Mouse (Mus musculus) MEL (cell line): Measurements from ENCODE around the gene Rest. TPM values are rescaled to one million over a fixed set of nuclear protein-coding genes. Genes with fewer than 3 reads are reported as not detected.

ENCODE experiments used
- DNase-seq: peaks from one replicate; pipeline ENCODE4 v3.0.0; 2011; ENCODE audit warnings: low read depth, low spot score
- H3K27ac ChIP-seq: 2 replicates; pipeline ENCODE4 v1.5.1; 2012; ENCODE audit warnings: low read depth, mild to moderate bottlenecking, control low read depth, low read length, moderate library complexity; ENCODE audit not compliant: control insufficient read depth
- H3K27me3 ChIP-seq, 2 experiments: fragments of 150-350 bp in 1 of 2; sonication (generic) in 1 of 2; 2 replicates each; pipeline ENCODE4 v1.6.1; 2012; ENCODE audit warnings: low read length in 2 of 2, mild to moderate bottlenecking in 2 of 2, improper control_type of control experiment in 1 of 2, moderate library complexity in 1 of 2; ENCODE audit not compliant: insufficient read depth in 2 of 2, control insufficient read depth in 1 of 2
- H3K36me3 ChIP-seq, 2 experiments: 2 replicates each; pipeline ENCODE4 v1.6.1; 2012 to 2014; ENCODE audit warnings: low read length in 2 of 2, improper control_type of control experiment in 1 of 2, inconsistent platforms in 1 of 2, mild to moderate bottlenecking in 1 of 2; ENCODE audit not compliant: insufficient read depth in 2 of 2, control insufficient read depth in 1 of 2
- H3K4me1 ChIP-seq, 2 experiments: fragments of 150-350 bp in 1 of 2; sonication (generic) in 1 of 2; 2 replicates each; pipeline ENCODE4 v1.6.1; 2012; ENCODE audit warnings: low read length in 2 of 2, improper control_type of control experiment in 1 of 2, mild to moderate bottlenecking in 1 of 2; ENCODE audit not compliant: insufficient read depth in 2 of 2, control insufficient read depth in 1 of 2
- H3K4me3 ChIP-seq, 2 experiments: fragments of 150-350 bp in 1 of 2; sonication (generic) in 1 of 2; 2 replicates each; pipeline ENCODE4 v1.5.1; 2012; ENCODE audit warnings: low read depth in 2 of 2, low read length in 2 of 2, mild to moderate bottlenecking in 2 of 2, moderate library complexity in 2 of 2, control low read depth in 1 of 2, improper control_type of control experiment in 1 of 2; ENCODE audit not compliant: control insufficient read depth in 1 of 2, insufficient read depth in 1 of 2
- H3K79me2 ChIP-seq: 2 replicates; pipeline ENCODE4 v1.6.1; 2012; ENCODE audit warnings: mild to moderate bottlenecking, low read length, moderate library complexity; ENCODE audit not compliant: control insufficient read depth, poor library complexity, insufficient read depth
- H3K9ac ChIP-seq: 2 replicates; pipeline ENCODE4 v1.6.1; 2012; ENCODE audit warnings: low read depth, mild to moderate bottlenecking, control low read depth, low read length, moderate library complexity; ENCODE audit not compliant: control insufficient read depth, poor library complexity, severe bottlenecking
- H3K9me3 ChIP-seq: fragments of 150-350 bp; sonication (generic); replicated peaks from 2 replicates; pipeline ENCODE4 v1.6.1; 2012; ENCODE audit warnings: mild to moderate bottlenecking, low read length, improper control_type of control experiment, moderate library complexity; ENCODE audit not compliant: insufficient read depth
- CHD1 ChIP-seq: IDR thresholded peaks from 2 replicates; pipeline ENCODE4 v1.6.1; 2012; ENCODE audit warnings: low read depth, mild to moderate bottlenecking, inconsistent platforms, low read length, improper control_type of control experiment
- CHD2 ChIP-seq: IDR thresholded peaks from 2 replicates; pipeline ENCODE4 v1.6.1; 2011; ENCODE audit warnings: low read length, improper control_type of control experiment
- CTCF ChIP-seq, 3 experiments: IDR thresholded peaks in 2 of 3; conservative IDR thresholded peaks in 1 of 3; 2 replicates each; pipeline ENCODE4 v1.5.1; 2011 to 2012; ENCODE audit warnings: low read length in 3 of 3, low read depth in 2 of 3, mild to moderate bottlenecking in 2 of 3, improper control_type of control experiment in 1 of 3, inconsistent platforms in 1 of 3, mixed read lengths in 1 of 3, moderate library complexity in 1 of 3; ENCODE audit not compliant: control insufficient read depth in 1 of 3, insufficient read depth in 1 of 3, poor library complexity in 1 of 3, severe bottlenecking in 1 of 3
- ELF1 ChIP-seq: IDR thresholded peaks from 2 replicates; pipeline ENCODE4 v1.6.1; 2014; ENCODE audit warnings: low read depth, mild to moderate bottlenecking, inconsistent platforms, low read length, improper control_type of control experiment, moderate library complexity
- EP300 ChIP-seq, 2 experiments: IDR thresholded peaks; 2 replicates each; pipeline ENCODE4 v1.6.1; 2011; ENCODE audit warnings: improper control_type of control experiment in 2 of 2, low read length in 2 of 2, low read depth in 1 of 2, mild to moderate bottlenecking in 1 of 2
- ETS1 ChIP-seq: IDR thresholded peaks from 2 replicates; pipeline ENCODE4 v1.6.1; 2012; ENCODE audit warnings: low read depth, mild to moderate bottlenecking, inconsistent platforms, low read length, improper control_type of control experiment, moderate library complexity
- GABPA ChIP-seq: IDR thresholded peaks from 2 replicates; pipeline ENCODE4 v1.6.1; 2012; ENCODE audit warnings: low read depth, mild to moderate bottlenecking, inconsistent platforms, low read length, improper control_type of control experiment, moderate library complexity
- GATA1 ChIP-seq: IDR thresholded peaks from 2 replicates; pipeline ENCODE4 v1.6.1; 2011; ENCODE audit warnings: low read depth, low read length, improper control_type of control experiment
- MAFK ChIP-seq: IDR thresholded peaks from 2 replicates; pipeline ENCODE4 v1.6.1; 2011; ENCODE audit warnings: low read depth, mild to moderate bottlenecking, low read length, improper control_type of control experiment, borderline replicate concordance
- MAX ChIP-seq: IDR thresholded peaks from 2 replicates; pipeline ENCODE4 v1.6.1; 2011; ENCODE audit warnings: low read length, improper control_type of control experiment
- MAZ ChIP-seq: IDR thresholded peaks from 2 replicates; pipeline ENCODE4 v1.6.1; 2012; ENCODE audit warnings: low read depth, mild to moderate bottlenecking, inconsistent platforms, low read length, improper control_type of control experiment
- MXI1 ChIP-seq: IDR thresholded peaks from 2 replicates; pipeline ENCODE4 v1.6.1; 2011; ENCODE audit warnings: mild to moderate bottlenecking, low read depth, low read length, improper control_type of control experiment
- NELFE ChIP-seq: IDR thresholded peaks from 2 replicates; pipeline ENCODE4 v1.6.1; 2011; ENCODE audit warnings: low read depth, low read length, improper control_type of control experiment
- POLR2A ChIP-seq, 2 experiments: IDR thresholded peaks; 2 replicates each; pipeline ENCODE4 v1.6.1; 2011 to 2012; ENCODE audit warnings: low read length in 2 of 2, mild to moderate bottlenecking in 2 of 2, control low read depth in 1 of 2, improper control_type of control experiment in 1 of 2, low read depth in 1 of 2, moderate library complexity in 1 of 2; ENCODE audit not compliant: control insufficient read depth in 1 of 2, insufficient read depth in 1 of 2, poor library complexity in 1 of 2
- POLR2AphosphoS5 ChIP-seq: IDR thresholded peaks from 2 replicates; pipeline ENCODE4 v1.6.1; 2012; ENCODE audit warnings: low read depth, borderline replicate concordance, mild to moderate bottlenecking, inconsistent platforms, low read length, moderate library complexity, mixed read lengths
- RCOR1 ChIP-seq: IDR thresholded peaks from 2 replicates; pipeline ENCODE4 v1.6.1; 2012; ENCODE audit warnings: low read depth, mild to moderate bottlenecking, inconsistent platforms, low read length, improper control_type of control experiment
- SIN3A ChIP-seq: IDR thresholded peaks from 2 replicates; pipeline ENCODE4 v1.6.1; 2012; ENCODE audit warnings: low read length, improper control_type of control experiment, inconsistent platforms
- TAL1 ChIP-seq: IDR thresholded peaks from 2 replicates; pipeline ENCODE4 v1.6.1; 2012; ENCODE audit warnings: mild to moderate bottlenecking, inconsistent platforms, low read length, moderate library complexity, mixed read lengths
- TBP ChIP-seq: IDR thresholded peaks from 2 replicates; pipeline ENCODE4 v1.8.0; 2011; ENCODE audit warnings: low read depth, low read length, improper control_type of control experiment
- UBTF ChIP-seq: IDR thresholded peaks from 2 replicates; pipeline ENCODE4 v1.6.1; 2012; ENCODE audit warnings: low read depth, mild to moderate bottlenecking, inconsistent platforms, low read length, improper control_type of control experiment, moderate library complexity, borderline replicate concordance; ENCODE audit not compliant: insufficient read depth
- ZC3H11A ChIP-seq: IDR thresholded peaks from 2 replicates; pipeline ENCODE4 v1.6.1; 2012; ENCODE audit warnings: low read depth, mild to moderate bottlenecking, inconsistent platforms, low read length, improper control_type of control experiment
- ZKSCAN1 ChIP-seq: IDR thresholded peaks from 2 replicates; pipeline ENCODE4 v1.6.1; 2012; ENCODE audit warnings: low read depth, mild to moderate bottlenecking, inconsistent platforms, low read length, improper control_type of control experiment, moderate library complexity
- ZMIZ1 ChIP-seq: IDR thresholded peaks from 2 replicates; pipeline ENCODE4 v1.6.1; 2012; ENCODE audit warnings: low read depth, mild to moderate bottlenecking, inconsistent platforms, low read length, improper control_type of control experiment, moderate library complexity
- ZNF384 ChIP-seq: IDR thresholded peaks from 2 replicates; pipeline ENCODE4 v1.6.1; 2012; ENCODE audit warnings: low read depth, mild to moderate bottlenecking, inconsistent platforms, low read length, improper control_type of control experiment
- polyA plus RNA-seq, 2 experiments: library from polyadenylated mRNA; stranded (reverse) in 1 of 2; unstranded in 1 of 2; fragments of >175 nt in 1 of 2; fragments of >200 nt in 1 of 2; gene quantifications; 2 replicates each; pipeline versions ENCODE4 v1.2.1 to v1.2.4; 2012; ENCODE audit warnings: low replicate concordance in 2 of 2, low read depth in 1 of 2; ENCODE audit not compliant: insufficient read length in 2 of 2, insufficient read depth in 1 of 2, missing spikeins in 1 of 2
- total RNA-seq: library from RNA; depleted of rRNA; stranded (reverse); fragments of 300-350 nt; gene quantifications from 2 replicates; pipeline ENCODE4 v1.2.3, GENCODE M21; 2012

Gene Rest
- total and polyA plus RNA-seq, 3 experiments = 7.4 to 20.6 (median 19.3) TPM

GRCm38 (mm10) chr5:77299486-77299885 is 34.2 kb downstream of the Rest start:
- no peaks in the 10 kb centered on the region for H3K4me1 ChIP-seq
- no peaks in the 10 kb centered on the region for H3K9me3 ChIP-seq
- TF ChIP-seq ETS1 (no peak), CHD2 (no peak), ZC3H11A (no peak), TBP (no peak), TAL1 (no peak), MAZ (no peak), EP300 (IDR thresholded peaks at IDR 0.05; ENCODE audit: low read depth in 1 of 2, low read length in 2 of 2) (no peak), ELF1 (no peak), MXI1 (no peak), MAFK (no peak), GATA1 (no peak), NELFE (no peak), UBTF (no peak), ZKSCAN1 (no peak), POLR2A (IDR thresholded peaks at IDR 0.05; ENCODE audit: control insufficient read depth in 1 of 2, insufficient read depth in 1 of 2, low read depth in 1 of 2, low read length in 2 of 2, poor library complexity in 1 of 2) (no peak), POLR2AphosphoS5 (no peak), CHD1 (no peak)

GRCm38 (mm10) chr5:77301296-77301903 is 36.1 kb downstream of the Rest start:
- Histone ChIP-seq H3K4me3 (no peak overlapping the region), H3K27me3 (no peaks in the 10 kb centered on the region), H3K27ac (no peak overlapping the region), H3K36me3 (peaks cover 5 to 48% of the 10 kb centered on the region in 2 experiments; a peak in 3 of 4 replicates), H3K4me1 (no peaks in the 10 kb centered on the region), H3K9ac (no peak overlapping the region), H3K79me2 (peaks cover 7% of the 10 kb centered on the region; the same call in 1 of the 2 replicates), H3K9me3 (no peaks in the 10 kb centered on the region)
- DNase-seq = no peak
- no peak for TF ChIP-seq SIN3A
- no peak for TF ChIP-seq ZMIZ1
- TF ChIP-seq RCOR1 = no peak
- no peak for TF ChIP-seq CHD2
- no peak for TF ChIP-seq MAX
- no peak for TF ChIP-seq MAFK
- no peak for TF ChIP-seq ELF1
- TF ChIP-seq ZNF384 = no peak
- TF ChIP-seq TBP = no peak
- no peak for TF ChIP-seq CTCF (IDR thresholded peaks at IDR 0.05 in 2 of 3, conservative IDR thresholded peaks at IDR 0.05 in 1 of 3; ENCODE audit: control insufficient read depth in 1 of 3, insufficient read depth in 1 of 3, low read depth in 2 of 3, low read length in 3 of 3, poor library complexity in 1 of 3, severe bottlenecking in 1 of 3)
- no peak for TF ChIP-seq GATA1
- TF ChIP-seq GABPA = no peak

More at GRCm38 (mm10) chr5:77299486-77299885, 34.2 kb downstream of the Rest start:
- no peak for DNase-seq
- Histone ChIP-seq H3K9ac (no peak overlapping the region), H3K4me3 (no peak overlapping the region), H3K36me3 (peaks cover 0 to 47% of the 10 kb centered on the region in 2 experiments; a peak in 2 of 4 replicates), H3K27ac (no peak overlapping the region), H3K79me2 (peaks cover 1% of the 10 kb centered on the region; the same call in 1 of the 2 replicates), H3K27me3 (no peaks in the 10 kb centered on the region)
